Mouse (Mus musculus): ENCODE data around the gene Aoc1.
A peak's percentile ranks its signal among the peaks of the same experiment; 100 is the strongest.

- TF ChIP-seq CTCF (IDR thresholded peaks at IDR 0.05; ENCODE audit: low read depth) (peak; percentile 67), EP300 (optimal IDR thresholded peaks at IDR 0.05) (no peak)
These were observed 39.3 kb downstream of the Aoc1 start for GRCm38 (mm10) chr6:48912033-48912432.
